Mouse (Mus musculus) cerebellum, adult 2 months (tissue): ENCODE measurements around the gene Cenpp.

Source experiments
- CTCF ChIP-seq: fragments of 200-500 bp; IDR thresholded peaks from 2 replicates; pipeline ENCODE4 v1.5.1; 2011; ENCODE audit warnings: low read depth, mild to moderate bottlenecking, control low read depth, low read length, moderate library complexity, borderline replicate concordance; ENCODE audit not compliant: insufficient read depth
- POLR2A ChIP-seq: fragments of 200-500 bp; IDR thresholded peaks from 2 replicates; pipeline ENCODE4 v1.6.1; 2011; ENCODE audit warnings: low read length, control low read depth, borderline replicate concordance; ENCODE audit not compliant: insufficient read depth

DNA sequence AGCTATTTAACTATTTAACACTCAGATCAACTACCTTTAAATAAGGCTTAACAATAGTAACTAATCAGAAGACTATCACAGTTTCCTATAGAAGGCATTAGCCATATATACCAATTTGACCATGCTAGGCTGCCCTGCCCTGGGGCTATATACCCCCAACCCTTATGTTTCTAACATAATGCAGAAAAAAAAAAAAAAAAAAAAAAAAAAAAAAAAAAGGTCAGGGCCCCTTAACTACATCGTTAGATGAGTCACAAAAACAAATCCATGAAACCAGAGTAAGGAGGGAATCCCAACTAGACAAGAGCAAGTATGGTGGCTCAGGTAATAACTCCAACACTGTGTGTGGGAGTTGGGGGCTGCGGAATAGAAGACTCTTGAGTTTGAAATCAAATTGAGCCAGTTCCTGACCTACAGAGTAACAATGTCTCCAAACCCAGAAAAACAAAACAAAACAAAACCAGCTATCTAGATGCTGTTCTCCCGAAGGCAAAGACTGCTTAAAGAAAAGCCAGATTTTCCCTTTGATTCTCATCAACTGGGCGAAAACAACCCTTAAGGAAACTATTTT is 719 bp downstream of the Cenpp start:
- TF ChIP-seq CTCF (no peak), POLR2A (no peak)
